Mouse (Mus musculus) pancreas, adult 10 weeks (tissue): ENCODE data around the gene Wnt4. TPM values are rescaled to one million over a fixed set of nuclear protein-coding genes. Genes with fewer than 3 reads are reported as not detected.

ENCODE experiments used
- polyA plus RNA-seq: library from polyadenylated mRNA; stranded (reverse); fragments of 350-450 nt; fragmentation: Illumina TruSeq; extraction: RNeasy Lipid Tissue Mini Kit (QIAGEN cat#74804); gene quantifications from one replicate; pipeline ENCODE4 v1.2.3, GENCODE M21; 2015; ENCODE audit warnings: low read depth, low replicate concordance; ENCODE audit not compliant: insufficient read depth

The Wnt4 gene
- 6.8 TPM for polyA plus RNA-seq

GRCm38 (mm10) chr4:137277166-137277513 lies at the start of gene Wnt4:
TSS of gene Wnt4 (plus strand) at chr4:137277489.

Other genes starting within 250 kb of the Wnt4 start
- 3.8 TPM for gene Zbtb40, start 228.7 kb upstream of the Wnt4 start, polyA plus RNA-seq
- gene Cdc42, start 80.2 kb downstream of the Wnt4 start, polyA plus RNA-seq, result 58.1 TPM
- 22.1 TPM for gene Cela3a, start 132.3 kb downstream of the Wnt4 start, polyA plus RNA-seq
- gene Cela3b, start 153.1 kb downstream of the Wnt4 start, polyA plus RNA-seq, result 23,927 TPM
- not detected for gene 1700013G24Rik, start 175.8 kb downstream of the Wnt4 start, polyA plus RNA-seq
- 60.2 TPM for gene Hspg2, start 191.3 kb downstream of the Wnt4 start, polyA plus RNA-seq